Mouse (Mus musculus) limb, embryonic 14.5 days (tissue): ENCODE measurements around the gene Cyp2u1. TPM values are rescaled to one million over a fixed set of nuclear protein-coding genes. Genes with fewer than 3 reads are reported as not detected.
A peak's percentile ranks its signal among the peaks of the same experiment; 100 is the strongest.

Experiments used
- ATAC-seq: fragments of 200-750 bp; cut with Nextera tagmentation; 2 replicates; pipeline ENCODE4 v1.8.0; 2017; ENCODE audit warnings: low read depth, moderate number of reproducible peaks, moderate TSS enrichment; ENCODE audit not compliant: low FRiP score
- DNase-seq: peaks from one replicate; pipeline ENCODE4 v3.0.0-alpha.2; 2015; ENCODE audit warnings: low spot score
- H3K27ac ChIP-seq: fragments of 300-500 bp; sonication (generic); replicated peaks from 2 replicates; pipeline ENCODE4 v1.5.1; 2014; ENCODE audit warnings: low read depth, mild to moderate bottlenecking, low read length, moderate library complexity, mixed read lengths
- H3K27me3 ChIP-seq: fragments of 300-500 bp; sonication (generic); 2 replicates; pipeline ENCODE4 v1.6.1; 2014; ENCODE audit warnings: low read length, mixed read lengths; ENCODE audit not compliant: control insufficient read depth, insufficient read depth
- H3K36me3 ChIP-seq: fragments of 300-500 bp; sonication (generic); 2 replicates; pipeline ENCODE4 v1.6.1; 2014; ENCODE audit warnings: mild to moderate bottlenecking, low read length, moderate library complexity, mixed read lengths; ENCODE audit not compliant: control insufficient read depth, insufficient read depth
- H3K4me1 ChIP-seq: fragments of 300-500 bp; sonication (generic); 2 replicates; pipeline ENCODE4 v1.6.1; 2014; ENCODE audit warnings: antibody characterized with exemption, low read length, mixed read lengths; ENCODE audit not compliant: control insufficient read depth, insufficient read depth
- H3K4me2 ChIP-seq: fragments of 300-500 bp; sonication (generic); replicated peaks from 2 replicates; pipeline ENCODE4 v1.6.1; 2014; ENCODE audit warnings: low read depth, mild to moderate bottlenecking, low read length, moderate library complexity; ENCODE audit not compliant: severe bottlenecking
- H3K4me3 ChIP-seq: fragments of 300-500 bp; sonication (generic); replicated peaks from 2 replicates; pipeline ENCODE4 v1.5.1; 2014; ENCODE audit warnings: low read length
- H3K9ac ChIP-seq: fragments of 300-500 bp; sonication (generic); 2 replicates; pipeline ENCODE4 v1.6.1; 2014; ENCODE audit warnings: mild to moderate bottlenecking, low read depth, low read length, moderate library complexity; ENCODE audit not compliant: severe bottlenecking
- H3K9me3 ChIP-seq: fragments of 300-500 bp; sonication (generic); 2 replicates; pipeline ENCODE4 v1.6.1; 2016; ENCODE audit warnings: low read length; ENCODE audit not compliant: control insufficient read depth
- POLR2A ChIP-seq: fragments of 200-500 bp; IDR thresholded peaks from 2 replicates; pipeline ENCODE4 v1.8.0; 2012; ENCODE audit warnings: inconsistent platforms, mild to moderate bottlenecking, moderate library complexity, borderline replicate concordance; ENCODE audit not compliant: insufficient read depth, insufficient read length; ENCODE audit errors: extremely low read depth
- WGBS: fragments of 180-500 bp; shearing (Covaris S2); extraction: QIAGEN DNeasy Blood & Tissue Kit; methylation state at CpG from one replicate; pipeline ENCODE4 v1.1.7; 2014; 5-methylcytosine and 5-hydroxymethylcytosine counted together
- polyA plus RNA-seq, 2 experiments: library from polyadenylated mRNA; depleted of rRNA in 1 of 2; stranded (reverse) in 1 of 2; unstranded in 1 of 2; fragments of >200 nt; fragmentation: Nextera tagmentation in 1 of 2; extraction: Ambion mirVana in 1 of 2; gene quantifications; 2 replicates each; pipeline versions ENCODE4 v1.2.1 to v1.2.3; 2012 to 2014

Gene Cyp2u1
- polyA plus RNA-seq, 2 experiments, result 1.2 to 1.7 TPM

- TF ChIP-seq POLR2A, result no peak
- Histone ChIP-seq H3K27ac (no peak overlapping the region), H3K27me3 (no peaks in the 10 kb centered on the region), H3K4me2 (no peak overlapping the region), H3K4me1 (peaks cover 16% of the 10 kb centered on the region), H3K9ac (no peak overlapping the region), H3K4me3 (no peak overlapping the region), H3K9me3 (no peaks in the 10 kb centered on the region), H3K36me3 (no peaks in the 10 kb centered on the region)
- ATAC-seq (no peak), DNase-seq (no peak)
- 52% methylated on average over 1 of the region's 1 CpGs for WGBS
Observed at GRCm38 (mm10) chr3:131317126-131317525, 14.1 kb upstream of the Cyp2u1 start.

GRCm38 (mm10) chr3:131315957-131316510, 13.0 kb upstream of the Cyp2u1 start:
- no peaks in the 10 kb centered on the region for H3K36me3 ChIP-seq
- WGBS, result 52% methylated on average over 4 of the region's 4 CpGs
- no peak for ATAC-seq
- no peak for DNase-seq
- H3K4me2 ChIP-seq, result peak overlapping the region; percentile 13; the same call in 1 of the 2 replicates
- H3K27me3 ChIP-seq, result no peaks in the 10 kb centered on the region
- H3K4me3 ChIP-seq, result no peak overlapping the region
- H3K9ac ChIP-seq, result no peak overlapping the region
- peaks cover 12% of the 10 kb centered on the region for H3K4me1 ChIP-seq
- no peaks in the 10 kb centered on the region for H3K9me3 ChIP-seq
- H3K27ac ChIP-seq, result no peak overlapping the region
- TF ChIP-seq POLR2A, result no peak

- Histone ChIP-seq H3K9ac (no peak overlapping the region), H3K36me3 (no peaks in the 10 kb centered on the region), H3K4me3 (no peak overlapping the region), H3K27me3 (no peaks in the 10 kb centered on the region), H3K9me3 (peaks cover 7% of the 10 kb centered on the region), H3K27ac (no peak overlapping the region), H3K4me2 (no peak overlapping the region), H3K4me1 (0 out of 2 replicates have a peak, but pooled peaks cover 7% of the 10 kb centered on the region)
- ATAC-seq (no peak), DNase-seq (no peak)
- no peak for TF ChIP-seq POLR2A
- 85% methylated on average over 9 of the region's 9 CpGs for WGBS
Observed at GRCm38 (mm10) chr3:131312340-131312739, 9.3 kb upstream of the Cyp2u1 start.

DNA sequence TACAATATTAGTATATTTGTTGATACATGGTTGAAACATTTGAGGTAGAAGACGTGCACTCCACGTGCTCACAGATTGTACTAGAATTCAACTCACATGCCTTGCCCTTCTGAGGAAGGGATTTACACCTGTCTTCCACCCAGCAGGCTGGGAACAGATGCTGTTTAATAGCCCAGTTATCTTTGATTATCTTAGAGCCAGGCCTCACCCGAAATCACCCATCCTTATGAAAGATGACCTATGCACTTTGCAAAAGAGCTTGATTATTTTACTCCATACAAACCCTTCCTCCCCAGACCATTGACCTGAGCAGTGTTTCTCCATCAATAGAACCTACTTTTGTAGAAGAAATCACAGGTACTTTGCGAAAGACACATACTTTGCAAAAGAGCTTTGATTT, 7.5 kb upstream of the Cyp2u1 start:
- no peak for ATAC-seq

GRCm38 (mm10) chr3:131307811-131308210, 4.8 kb upstream of the Cyp2u1 start:
- no peak for ATAC-seq

More for the DNA sequence above, 7.5 kb upstream of the Cyp2u1 start:
- Histone ChIP-seq H3K4me1 (0 out of 2 replicates have a peak, but pooled peaks cover 2% of the 10 kb centered on the region), H3K4me2 (no peak overlapping the region), H3K9me3 (peaks cover 10% of the 10 kb centered on the region), H3K9ac (no peak overlapping the region), H3K27ac (no peak overlapping the region), H3K27me3 (no peaks in the 10 kb centered on the region), H3K4me3 (no peak overlapping the region), H3K36me3 (no peaks in the 10 kb centered on the region)
- no peak for DNase-seq
- no peak for TF ChIP-seq POLR2A
- 91% methylated on average over 4 of the region's 4 CpGs for WGBS

GRCm38 (mm10) chr3:131306255-131306654, 3.2 kb upstream of the Cyp2u1 start:
- Histone ChIP-seq H3K36me3 (no peaks in the 10 kb centered on the region), H3K4me2 (no peak overlapping the region), H3K4me1 (peaks cover 3% of the 10 kb centered on the region; the same call in 1 of the 2 replicates), H3K27me3 (no peaks in the 10 kb centered on the region), H3K4me3 (no peak overlapping the region), H3K9ac (no peak overlapping the region), H3K9me3 (peaks cover 10% of the 10 kb centered on the region), H3K27ac (no peak overlapping the region)
- DNase-seq (no peak), ATAC-seq (no peak)
- WGBS, result 88% methylated on average over 7 of the region's 7 CpGs
- TF ChIP-seq POLR2A, result no peak

More at GRCm38 (mm10) chr3:131307811-131308210, 4.8 kb upstream of the Cyp2u1 start:
- Histone ChIP-seq H3K9me3 (peaks cover 10% of the 10 kb centered on the region), H3K4me1 (peaks cover 3% of the 10 kb centered on the region; the same call in 1 of the 2 replicates), H3K27me3 (no peaks in the 10 kb centered on the region), H3K9ac (no peak overlapping the region), H3K4me2 (no peak overlapping the region), H3K27ac (no peak overlapping the region), H3K36me3 (no peaks in the 10 kb centered on the region), H3K4me3 (no peak overlapping the region)
- DNase-seq, result no peak
- 84% methylated on average over 3 of the region's 3 CpGs for WGBS
- TF ChIP-seq POLR2A, result no peak
